Mouse (Mus musculus) ES-Bruce4 (cell line): ENCODE data around the gene Taar8b. TPM values are rescaled to one million over a fixed set of nuclear protein-coding genes. Genes with fewer than 3 reads are reported as not detected.
"Not testable (repeated sequence)": the region's sequence is repeated elsewhere in the genome, so short reads cannot be mapped to it uniquely, and the experiment has no call there.

Experiments used
- H3K27ac ChIP-seq: 2 replicates; pipeline ENCODE4 v1.5.1; 2012; ENCODE audit warnings: low read length, inconsistent platforms; ENCODE audit not compliant: insufficient read depth
- H3K27me3 ChIP-seq: 2 replicates; pipeline ENCODE4 v1.6.1; 2012; ENCODE audit warnings: mild to moderate bottlenecking, low read length, inconsistent platforms; ENCODE audit not compliant: control insufficient read depth, poor library complexity, insufficient read depth, severe bottlenecking
- H3K36me3 ChIP-seq: 2 replicates; pipeline ENCODE4 v1.6.1; 2012; ENCODE audit warnings: inconsistent platforms, mild to moderate bottlenecking, low read length, moderate library complexity; ENCODE audit not compliant: control insufficient read depth, poor library complexity, insufficient read depth, severe bottlenecking
- H3K4me1 ChIP-seq: one replicate; pipeline ENCODE4 v1.8.1; 2011; ENCODE audit warnings: low read length; ENCODE audit not compliant: control insufficient read depth, insufficient read depth
- H3K4me3 ChIP-seq: 2 replicates; pipeline ENCODE4 v1.5.1; 2011; ENCODE audit warnings: low read depth, mild to moderate bottlenecking, low read length
- H3K9ac ChIP-seq: 2 replicates; pipeline ENCODE4 v1.6.1; 2012; ENCODE audit warnings: low read depth, mild to moderate bottlenecking, inconsistent platforms; ENCODE audit not compliant: poor library complexity, severe bottlenecking
- H3K9me3 ChIP-seq: replicated peaks from 2 replicates; pipeline ENCODE4 v1.6.1; 2012; ENCODE audit warnings: mild to moderate bottlenecking, low read length, inconsistent platforms; ENCODE audit not compliant: control insufficient read depth, poor library complexity, insufficient read depth, severe bottlenecking
- CTCF ChIP-seq: IDR thresholded peaks from one replicate; pipeline ENCODE4 v1.8.1; 2011; ENCODE audit warnings: low read depth, low read length
- EP300 ChIP-seq: IDR thresholded peaks from 2 replicates; pipeline ENCODE4 v1.6.1; 2011; ENCODE audit warnings: low read depth, low read length; ENCODE audit not compliant: insufficient read depth
- POLR2A ChIP-seq: IDR thresholded peaks from one replicate; pipeline ENCODE4 v1.8.1; 2011; ENCODE audit warnings: low read length; ENCODE audit not compliant: insufficient read depth
- polyA plus RNA-seq: library from polyadenylated mRNA; stranded (reverse); fragments of >200 nt; gene quantifications from 2 replicates; pipeline ENCODE4 v1.2.4, GENCODE M21; 2011; ENCODE audit warnings: low read depth; ENCODE audit not compliant: missing spikeins, insufficient read depth, insufficient read length

Gene Taar8b
- polyA plus RNA-seq, 1 experiment: not detected

DNA sequence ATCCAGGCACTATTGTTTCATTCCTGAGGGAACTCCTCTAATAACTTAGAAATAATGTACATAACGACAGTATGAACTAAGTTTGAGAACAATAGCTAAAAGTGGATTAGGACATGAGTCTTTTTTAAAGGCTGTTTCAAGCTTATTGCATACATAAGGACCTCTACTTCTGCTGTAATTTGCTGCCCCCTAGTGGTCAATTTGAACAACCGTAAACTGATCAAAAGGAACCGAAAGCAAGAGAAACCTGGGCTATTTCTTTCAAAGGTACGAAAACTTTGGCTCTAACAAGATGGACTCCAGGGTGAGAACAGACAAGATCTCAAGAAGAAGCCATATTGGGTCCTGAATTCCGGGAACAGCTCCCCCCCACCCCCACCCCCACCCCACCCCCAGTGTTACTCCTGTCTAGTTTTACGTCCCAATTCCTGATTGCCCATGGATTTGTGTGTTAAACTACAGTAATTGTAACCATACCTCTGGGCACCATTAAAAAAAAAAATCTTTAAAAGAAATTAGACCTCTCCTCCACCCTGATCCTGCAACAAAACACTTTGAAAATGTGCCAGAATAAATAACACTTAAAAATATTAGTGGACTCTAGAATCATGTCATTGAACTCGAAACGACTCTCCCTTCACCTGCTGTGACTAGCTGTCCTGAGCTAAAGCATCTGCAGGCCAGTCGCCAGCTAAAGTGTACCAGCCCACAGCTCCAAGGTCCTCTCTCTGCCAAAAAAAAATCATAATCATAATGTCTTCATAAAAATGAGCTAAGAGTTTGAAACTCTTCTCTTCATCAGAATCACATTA lies 39.6 kb upstream of the Taar8b start:
- Histone ChIP-seq H3K4me1 (no peaks in the 10 kb centered on the region), H3K27me3 (no peaks in the 10 kb centered on the region; the same call in 1 of the 2 replicates), H3K27ac (peak overlapping the region; percentile 58), H3K36me3 (no peaks in the 10 kb centered on the region), H3K9ac (peak overlapping the region; percentile 61; the same call in 1 of the 2 replicates), H3K9me3 (no peaks in the 10 kb centered on the region), H3K4me3 (0 out of 2 replicates have a peak overlapping the region, but pooled peaks have one; percentile 43)
- TF ChIP-seq CTCF (peak; percentile 24), POLR2A (no peak), EP300 (no peak)

DNA sequence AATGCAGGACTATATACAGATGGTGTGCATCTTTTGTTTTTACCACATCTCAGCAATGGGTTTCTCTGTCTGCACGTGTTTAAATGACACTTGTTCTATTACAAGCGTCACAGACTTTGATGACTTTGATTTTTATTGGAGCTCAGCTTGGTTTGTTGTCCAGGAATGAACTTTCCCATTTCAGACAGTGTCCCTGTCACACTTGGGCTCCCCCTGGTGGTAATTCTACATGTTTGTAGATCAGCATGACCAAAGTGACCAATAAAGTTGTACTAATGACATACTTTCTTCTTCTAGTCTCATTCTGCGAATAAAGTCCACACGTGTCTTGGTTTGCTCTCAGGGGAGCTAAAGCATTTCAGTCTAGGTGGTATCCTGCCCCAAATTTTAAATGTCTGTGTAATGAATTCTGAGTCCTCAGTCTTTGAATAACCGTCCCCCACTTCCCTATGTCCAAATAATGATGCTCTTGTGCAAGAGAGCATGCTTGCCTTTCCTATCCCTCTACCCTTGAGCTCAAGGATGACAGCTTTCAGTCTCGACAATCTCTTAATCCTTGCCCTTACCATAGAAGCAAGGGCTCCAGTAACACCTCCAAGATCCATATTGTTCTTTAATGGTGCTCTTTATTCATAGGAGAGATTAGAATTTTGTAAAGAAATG lies 19.2 kb upstream of the Taar8b start:
- no peaks in the 10 kb centered on the region for H3K27me3 ChIP-seq
- no peaks in the 10 kb centered on the region for H3K4me1 ChIP-seq
- TF ChIP-seq EP300 (no peak), CTCF (no peak), POLR2A (no peak)
- no peak overlapping the region for H3K9ac ChIP-seq
- H3K9me3 ChIP-seq: peaks cover 5% of the 10 kb centered on the region
- no peaks in the 10 kb centered on the region for H3K36me3 ChIP-seq
- no peak overlapping the region for H3K4me3 ChIP-seq
- no peak overlapping the region for H3K27ac ChIP-seq

DNA sequence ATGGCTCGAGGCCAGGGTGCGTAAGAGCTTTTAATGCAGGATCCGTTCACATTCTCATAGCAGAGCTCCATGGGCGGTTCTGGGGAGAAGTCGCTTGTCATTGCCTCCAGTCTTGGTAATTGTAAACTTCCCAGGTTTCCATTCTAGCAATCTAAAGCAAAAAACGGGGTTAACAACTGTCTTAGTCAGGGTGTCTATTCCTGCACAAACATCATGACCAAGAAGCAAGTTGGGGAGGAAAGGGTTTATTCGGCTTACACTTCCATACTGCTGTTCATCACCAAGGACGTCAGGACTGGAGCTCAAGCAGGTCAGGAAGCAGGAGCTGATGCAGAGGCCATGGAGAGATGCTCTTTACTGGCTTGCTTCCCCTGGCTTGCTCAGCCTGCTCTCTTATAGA lies 17.3 kb upstream of the Taar8b start, which contains the start of gene Taar9:
Gene Taar9 (minus strand): TSS at position 101 of the 400 bp plus-strand sequence.
- H3K9ac ChIP-seq, H3K4me1 ChIP-seq, H3K27ac ChIP-seq, H3K36me3 ChIP-seq, H3K9me3 ChIP-seq, H3K4me3 ChIP-seq, H3K27me3 ChIP-seq: not testable (repeated sequence)

- no peak overlapping the region for H3K9ac ChIP-seq
- no peaks in the 10 kb centered on the region for H3K36me3 ChIP-seq
- H3K4me1 ChIP-seq: no peaks in the 10 kb centered on the region
- no peak for TF ChIP-seq EP300
- TF ChIP-seq CTCF: no peak
- no peak for TF ChIP-seq POLR2A
- H3K27me3 ChIP-seq: no peaks in the 10 kb centered on the region
- H3K27ac ChIP-seq: no peak overlapping the region
- H3K4me3 ChIP-seq: no peak overlapping the region
- H3K9me3 ChIP-seq: no peaks in the 10 kb centered on the region
Observed at GRCm38 (mm10) chr10:24108236-24108635, 16.1 kb upstream of the Taar8b start.

DNA sequence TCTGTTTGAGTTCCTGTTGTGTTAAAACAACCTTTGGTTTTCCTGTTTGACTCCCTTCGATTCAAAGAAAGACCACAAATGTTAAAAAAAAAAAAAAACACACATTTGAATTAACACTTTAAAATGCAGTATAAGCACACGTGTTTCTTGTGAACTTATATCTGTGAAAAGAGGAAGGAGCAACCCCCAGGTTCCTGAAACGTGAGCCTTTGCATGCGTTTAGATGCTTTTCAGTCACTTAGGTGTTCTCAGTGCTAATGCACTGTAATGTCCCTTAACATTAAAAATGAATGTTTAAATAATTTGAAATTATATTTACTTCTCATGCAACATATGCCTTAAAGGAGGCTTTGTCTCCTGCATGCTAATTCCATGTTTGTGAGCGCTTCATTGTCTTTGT lies 15.7 kb upstream of the Taar8b start:
- H3K9ac ChIP-seq: no peak overlapping the region
- H3K27me3 ChIP-seq: no peaks in the 10 kb centered on the region
- TF ChIP-seq EP300 (no peak), POLR2A (no peak), CTCF (no peak)
- H3K9me3 ChIP-seq: no peaks in the 10 kb centered on the region
- no peak overlapping the region for H3K4me3 ChIP-seq
- H3K36me3 ChIP-seq: no peaks in the 10 kb centered on the region
- no peak overlapping the region for H3K27ac ChIP-seq
- H3K4me1 ChIP-seq: no peaks in the 10 kb centered on the region

GRCm38 (mm10) chr10:24103299-24103698 lies 11.2 kb upstream of the Taar8b start:
- H3K36me3 ChIP-seq, H3K9me3 ChIP-seq, H3K27me3 ChIP-seq: not testable (repeated sequence)

DNA sequence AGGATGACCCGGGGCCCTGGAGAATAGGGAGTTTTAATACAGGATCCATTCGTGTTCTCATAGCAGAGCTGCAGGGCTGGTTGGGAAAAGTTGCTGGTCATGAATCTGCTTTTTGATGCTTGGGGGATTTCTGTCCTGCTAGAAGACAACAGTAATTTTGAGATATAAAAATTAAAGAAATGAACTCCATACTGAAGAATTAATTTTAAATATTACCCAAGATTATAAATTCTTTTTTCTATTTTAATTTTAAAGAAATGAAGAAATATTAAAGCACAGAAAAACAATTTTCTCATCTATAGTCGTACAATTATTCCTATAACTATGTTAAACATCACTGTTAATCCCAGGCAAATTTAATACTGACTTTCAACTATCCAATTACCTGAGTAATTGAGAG lies 9.7 kb upstream of the Taar8b start, which contains the start of gene Taar8c:
Gene Taar8c (minus strand): TSS at position 101 of the 400 bp plus-strand sequence.
- not testable (repeated sequence) for H3K9ac ChIP-seq, H3K27me3 ChIP-seq, H3K4me1 ChIP-seq, H3K4me3 ChIP-seq, H3K36me3 ChIP-seq, H3K27ac ChIP-seq, H3K9me3 ChIP-seq

More at GRCm38 (mm10) chr10:24103299-24103698, 11.2 kb upstream of the Taar8b start:
- not testable (repeated sequence) for H3K4me3 ChIP-seq, H3K4me1 ChIP-seq, H3K27ac ChIP-seq, H3K9ac ChIP-seq

- not testable (repeated sequence) for H3K4me1 ChIP-seq, H3K36me3 ChIP-seq
Observed at GRCm38 (mm10) chr10:24097010-24097409, 4.9 kb upstream of the Taar8b start.

More at GRCm38 (mm10) chr10:24097010-24097409, 4.9 kb upstream of the Taar8b start:
- H3K27me3 ChIP-seq, H3K9me3 ChIP-seq, H3K27ac ChIP-seq, H3K9ac ChIP-seq, H3K4me3 ChIP-seq: not testable (repeated sequence)
